Mouse (Mus musculus): Measurements from ENCODE around the gene Rnf217.

GRCm38 (mm10) chr10:31592741-31593524 lies 16.1 kb downstream of the Rnf217 start:
- TF ChIP-seq POLR2A (IDR thresholded peaks at IDR 0.05; ENCODE audit: extremely low read depth, insufficient read depth, low read length) (no peak), CTCF (IDR thresholded peaks at IDR 0.05; ENCODE audit: low read depth, low read length) (no peak)
